Mouse (Mus musculus): ENCODE results near the gene Crisp1. TPM values are rescaled to one million over a fixed set of nuclear protein-coding genes. Genes with fewer than 3 reads are reported as not detected.

Gene Crisp1
- not detected in 2 replicates for polyA plus RNA-seq (2014; fragmentation: Nextera tagmentation; extraction: Ambion mirVana)

- Histone ChIP-seq H3K9me3 (ENCODE audit: control insufficient read depth, low read length) (no peaks in the 10 kb centered on the region), H3K36me3 (ENCODE audit: control insufficient read depth, insufficient read depth, low read length) (no peaks in the 10 kb centered on the region), H3K4me3 (ENCODE audit: low read depth, low read length) (no peak within 1 kb of the TSS), H3K27ac (replicated peaks; ENCODE audit: low read depth, low read length) (no peak within 1 kb of the TSS), H3K4me1 (ENCODE audit: control insufficient read depth, insufficient read depth, low read length) (no peaks in the 10 kb centered on the region), H3K27me3 (ENCODE audit: control insufficient read depth, insufficient read depth, low read length) (no peaks in the 10 kb centered on the region), H3K4me2 (ENCODE audit: low read depth, severe bottlenecking) (no peak within 1 kb of the TSS), H3K9ac (ENCODE audit: low read length) (no peak within 1 kb of the TSS)
- DNase-seq (ENCODE audit: low spot score), result no peak
- 78% methylated on average over 2 of the region's 2 CpGs for WGBS
- ATAC-seq (ENCODE audit: insufficient number of reproducible peaks, low FRiP score, low TSS enrichment, low read depth), result no peak
Observed at GRCm38 (mm10) chr17:40319062-40319461, at the start of gene Crisp1. Gene Crisp1 (minus strand): TSS chr17:40319207.

GRCm38 (mm10) chr17:40342497-40343009 lies 23.5 kb upstream of the Crisp1 start:
- ATAC-seq (ENCODE audit: insufficient number of reproducible peaks, low FRiP score, low TSS enrichment, low read depth) (no peak), DNase-seq (ENCODE audit: low spot score) (no peak)
- Histone ChIP-seq H3K9me3 (ENCODE audit: control insufficient read depth, low read length) (no peaks in the 10 kb centered on the region), H3K4me2 (ENCODE audit: low read depth, severe bottlenecking) (no peak overlapping the region), H3K36me3 (ENCODE audit: control insufficient read depth, insufficient read depth, low read length) (no peaks in the 10 kb centered on the region), H3K27ac (replicated peaks; ENCODE audit: low read depth, low read length) (no peak overlapping the region), H3K9ac (ENCODE audit: low read length) (no peak overlapping the region), H3K4me1 (ENCODE audit: control insufficient read depth, insufficient read depth, low read length) (no peaks in the 10 kb centered on the region), H3K4me3 (ENCODE audit: low read depth, low read length) (no peak overlapping the region), H3K27me3 (ENCODE audit: control insufficient read depth, insufficient read depth, low read length) (no peaks in the 10 kb centered on the region)
- 82% methylated on average over 3 of the region's 3 CpGs for WGBS

GRCm38 (mm10) chr17:40285435-40285834 lies 33.6 kb downstream of the Crisp1 start:
- no peaks in the 10 kb centered on the region for H3K4me1 ChIP-seq (ENCODE audit: control insufficient read depth, insufficient read depth, low read length)
- H3K27me3 ChIP-seq (ENCODE audit: control insufficient read depth, insufficient read depth, low read length), result no peaks in the 10 kb centered on the region
- DNase-seq (ENCODE audit: low spot score) (no peak), ATAC-seq (ENCODE audit: insufficient number of reproducible peaks, low FRiP score, low TSS enrichment, low read depth) (no peak)
- no peak overlapping the region for H3K27ac ChIP-seq (replicated peaks; ENCODE audit: low read depth, low read length)
- WGBS, result 80% methylated on average over 2 of the region's 2 CpGs
- H3K36me3 ChIP-seq (ENCODE audit: control insufficient read depth, insufficient read depth, low read length), result no peaks in the 10 kb centered on the region
- no peak overlapping the region for H3K4me2 ChIP-seq (ENCODE audit: low read depth, severe bottlenecking)
- no peak overlapping the region for H3K4me3 ChIP-seq (ENCODE audit: low read depth, low read length)
- H3K9ac ChIP-seq (ENCODE audit: low read length), result no peak overlapping the region
- no peaks in the 10 kb centered on the region for H3K9me3 ChIP-seq (ENCODE audit: control insufficient read depth, low read length)

- DNase-seq (ENCODE audit: low spot score), result no peak
- H3K4me2 ChIP-seq (ENCODE audit: low read depth, severe bottlenecking), result no peak overlapping the region
- no peak overlapping the region for H3K9ac ChIP-seq (ENCODE audit: low read length)
- no peak overlapping the region for H3K4me3 ChIP-seq (ENCODE audit: low read depth, low read length)
- WGBS, result 88% methylated on average over 1 of the region's 1 CpGs
- no peaks in the 10 kb centered on the region for H3K27me3 ChIP-seq (ENCODE audit: control insufficient read depth, insufficient read depth, low read length)
- H3K4me1 ChIP-seq (ENCODE audit: control insufficient read depth, insufficient read depth, low read length), result no peaks in the 10 kb centered on the region
- no peak overlapping the region for H3K27ac ChIP-seq (replicated peaks; ENCODE audit: low read depth, low read length)
- H3K36me3 ChIP-seq (ENCODE audit: control insufficient read depth, insufficient read depth, low read length), result no peaks in the 10 kb centered on the region
- ATAC-seq (ENCODE audit: insufficient number of reproducible peaks, low FRiP score, low TSS enrichment, low read depth), result no peak
- no peaks in the 10 kb centered on the region for H3K9me3 ChIP-seq (ENCODE audit: control insufficient read depth, low read length)
Observed at GRCm38 (mm10) chr17:40275519-40275918, 43.5 kb downstream of the Crisp1 start.

- H3K4me1 ChIP-seq (ENCODE audit: control insufficient read depth, insufficient read depth, low read length), result no peaks in the 10 kb centered on the region
- H3K9ac ChIP-seq (ENCODE audit: low read length), result no peak overlapping the region
- no peaks in the 10 kb centered on the region for H3K36me3 ChIP-seq (ENCODE audit: control insufficient read depth, insufficient read depth, low read length)
- ATAC-seq (ENCODE audit: insufficient number of reproducible peaks, low FRiP score, low TSS enrichment, low read depth), result no peak
- DNase-seq (ENCODE audit: low spot score), result no peak
- no peaks in the 10 kb centered on the region for H3K27me3 ChIP-seq (ENCODE audit: control insufficient read depth, insufficient read depth, low read length)
- H3K4me2 ChIP-seq (ENCODE audit: low read depth, severe bottlenecking), result no peak overlapping the region
- H3K27ac ChIP-seq (replicated peaks; ENCODE audit: low read depth, low read length), result no peak overlapping the region
- H3K9me3 ChIP-seq (ENCODE audit: control insufficient read depth, low read length), result no peaks in the 10 kb centered on the region
- 81% methylated on average over 1 of the region's 1 CpGs for WGBS
- no peak overlapping the region for H3K4me3 ChIP-seq (ENCODE audit: low read depth, low read length)
Observed at GRCm38 (mm10) chr17:40274906-40275470, 44.0 kb downstream of the Crisp1 start.

GRCm38 (mm10) chr17:40252487-40252886 lies 66.5 kb downstream of the Crisp1 start:
- no peaks in the 10 kb centered on the region for H3K9me3 ChIP-seq (ENCODE audit: control insufficient read depth, low read length)
- no peak overlapping the region for H3K9ac ChIP-seq (ENCODE audit: low read length)
- H3K36me3 ChIP-seq (ENCODE audit: control insufficient read depth, insufficient read depth, low read length), result no peaks in the 10 kb centered on the region
- H3K4me1 ChIP-seq (ENCODE audit: control insufficient read depth, insufficient read depth, low read length), result no peaks in the 10 kb centered on the region
- ATAC-seq (ENCODE audit: insufficient number of reproducible peaks, low FRiP score, low TSS enrichment, low read depth) (no peak), DNase-seq (ENCODE audit: low spot score) (no peak)
- no peak overlapping the region for H3K4me3 ChIP-seq (ENCODE audit: low read depth, low read length)
- H3K4me2 ChIP-seq (ENCODE audit: low read depth, severe bottlenecking), result no peak overlapping the region
- H3K27me3 ChIP-seq (ENCODE audit: control insufficient read depth, insufficient read depth, low read length), result no peaks in the 10 kb centered on the region
- no peak overlapping the region for H3K27ac ChIP-seq (replicated peaks; ENCODE audit: low read depth, low read length)
- WGBS, result 85% methylated on average over 1 of the region's 1 CpGs

Other genes with a start within 250 kb of the Crisp1 start
- gene AC192777.2, start 223.8 kb downstream of the Crisp1 start, polyA plus RNA-seq (2014; fragmentation: Nextera tagmentation; extraction: Ambion mirVana), result not detected in 2 replicates
- not detected in 2 replicates for gene Pgk2, start 110.6 kb downstream of the Crisp1 start, polyA plus RNA-seq (2014; fragmentation: Nextera tagmentation; extraction: Ambion mirVana)
- gene Crisp3, start 76.9 kb downstream of the Crisp1 start, polyA plus RNA-seq (2014; fragmentation: Nextera tagmentation; extraction: Ambion mirVana), result not detected in 2 replicates
- gene Esp8, start 200.8 kb upstream of the Crisp1 start, polyA plus RNA-seq (2014; fragmentation: Nextera tagmentation; extraction: Ambion mirVana), result not detected in 2 replicates
- gene Esp6, start 242.3 kb upstream of the Crisp1 start, polyA plus RNA-seq (2014; fragmentation: Nextera tagmentation; extraction: Ambion mirVana), result not detected in 2 replicates